Comparison of ENCODE assay signal across 17 mouse cellular contexts in genomic region chr4:150540392-150541094, GRCm38 (mm10).
DNase-seq lines count a peak whose midpoint lies in the region; ATAC-seq lines count a peak whose summit lies in the region.
"Had no signal": no experiment of that assay in that cellular context is flagged by ENCODE, and none has a peak within 500 bp of the region (broad histone marks: within the 10 kb centered on the region; RNA-seq: fewer than 3 reads in every experiment).

No protein-coding gene starts in this region.

- H3K27ac ChIP-seq in forebrain, embryonic 12.5 days = peak overlapping the region; percentile 68
- no peak overlapping the region for H3K27ac ChIP-seq in forebrain, embryonic 10.5 days
- peak overlapping the region; percentile 62 for H3K27ac ChIP-seq in hindbrain, embryonic 12.5 days
- peak overlapping the region; percentile 75 for H3K27ac ChIP-seq in midbrain, embryonic 14.5 days (replicated peaks; ENCODE audit: low read depth, low read length)
- H3K27ac ChIP-seq: embryonic facial prominence, embryonic 12.5 days; heart, embryonic 10.5 days; limb, embryonic 15.5 days; stomach, embryonic 15.5 days had no signal

- no peak overlapping the region for H3K4me3 ChIP-seq in forebrain, embryonic 12.5 days (replicated peaks)
- no peak overlapping the region for H3K4me3 ChIP-seq in forebrain, embryonic 10.5 days
- no peak overlapping the region for H3K4me3 ChIP-seq in hindbrain, embryonic 12.5 days
- no peak overlapping the region for H3K4me3 ChIP-seq in midbrain, embryonic 14.5 days (replicated peaks; ENCODE audit: low read depth, low read length)
- H3K4me3 ChIP-seq: embryonic facial prominence, embryonic 12.5 days; heart, embryonic 10.5 days; limb, embryonic 15.5 days; stomach, embryonic 15.5 days had no signal

- H3K4me1 ChIP-seq in forebrain, embryonic 12.5 days = peaks cover 16% of the 10 kb centered on the region
- peaks cover 14% of the 10 kb centered on the region for H3K4me1 ChIP-seq in forebrain, embryonic 10.5 days
- peaks cover 10% of the 10 kb centered on the region for H3K4me1 ChIP-seq in hindbrain, embryonic 12.5 days
- H3K4me1 ChIP-seq in midbrain, embryonic 14.5 days (ENCODE audit: control insufficient read depth, insufficient read depth, low read length) = peaks cover 11% of the 10 kb centered on the region
- H3K4me1 ChIP-seq: embryonic facial prominence, embryonic 12.5 days; heart, embryonic 10.5 days had no signal

- no peak overlapping the region for H3K4me2 ChIP-seq in forebrain, embryonic 12.5 days
- H3K4me2 ChIP-seq in hindbrain, embryonic 12.5 days (replicated peaks) = no peak overlapping the region
- no peak overlapping the region for H3K4me2 ChIP-seq in midbrain, embryonic 14.5 days (ENCODE audit: low read length)
- H3K4me2 ChIP-seq: embryonic facial prominence, embryonic 12.5 days; limb, embryonic 15.5 days; stomach, embryonic 15.5 days had no signal

- peaks cover 24% of the 10 kb centered on the region for H3K36me3 ChIP-seq in forebrain, embryonic 12.5 days (replicated peaks)
- peaks cover 46% of the 10 kb centered on the region for H3K36me3 ChIP-seq in forebrain, embryonic 10.5 days (replicated peaks)
- H3K36me3 ChIP-seq in hindbrain, embryonic 12.5 days = peaks cover 30% of the 10 kb centered on the region
- peaks cover 2% of the 10 kb centered on the region for H3K36me3 ChIP-seq in midbrain, embryonic 14.5 days (ENCODE audit: control insufficient read depth, insufficient read depth, low read length)
- H3K36me3 ChIP-seq: stomach, embryonic 15.5 days had no signal

- no peak for DNase-seq in forebrain, embryonic 10.5 days (ENCODE audit: extremely low spot score, low spot score)
- peak; percentile 40 for DNase-seq in CD4-positive helper T cell, adult 2 months (ENCODE audit: low read depth, low spot score)
- DNase-seq in midbrain, embryonic 14.5 days = peak; percentile 64
- no peak for DNase-seq in adrenal gland, postnatal 4 days (ENCODE audit: low spot score in 2 of 2)
- no peak for DNase-seq in right cerebral cortex, postnatal 4 days
- DNase-seq: adrenal gland, postnatal 36 days; cerebellum, adult 2 months; kidney, postnatal 14 days; lung, postnatal 14 days had no signal

- ATAC-seq in forebrain, embryonic 12.5 days (ENCODE audit: low FRiP score) = 0 out of 2 replicates have a peak, but pooled peaks have one; percentile 37
- ATAC-seq in hindbrain, embryonic 12.5 days (ENCODE audit: low FRiP score) = peak; percentile 71
- ATAC-seq in midbrain, embryonic 14.5 days (ENCODE audit: low FRiP score, low TSS enrichment) = no peak
- ATAC-seq in megakaryocyte, adult 5-6 weeks (ENCODE audit: poor library complexity, severe bottlenecking) = no peak
- ATAC-seq: Patski had no signal

- H3K9me3 ChIP-seq in forebrain, embryonic 12.5 days = no peaks in the 10 kb centered on the region
- H3K9me3 ChIP-seq in forebrain, embryonic 10.5 days = no peaks in the 10 kb centered on the region
- no peaks in the 10 kb centered on the region for H3K9me3 ChIP-seq in hindbrain, embryonic 12.5 days (replicated peaks)
- H3K9me3 ChIP-seq in midbrain, embryonic 14.5 days (ENCODE audit: control insufficient read depth, low read length) = no peaks in the 10 kb centered on the region
- H3K9me3 ChIP-seq: embryonic facial prominence, embryonic 12.5 days; heart, embryonic 10.5 days; limb, embryonic 15.5 days; stomach, embryonic 15.5 days had no signal

- no peaks in the 10 kb centered on the region for H3K27me3 ChIP-seq in forebrain, embryonic 12.5 days
- no peaks in the 10 kb centered on the region for H3K27me3 ChIP-seq in forebrain, embryonic 10.5 days (ENCODE audit: poor library complexity, severe bottlenecking)
- H3K27me3 ChIP-seq in hindbrain, embryonic 12.5 days = no peaks in the 10 kb centered on the region
- no peaks in the 10 kb centered on the region for H3K27me3 ChIP-seq in midbrain, embryonic 14.5 days (ENCODE audit: control insufficient read depth, insufficient read depth, low read length)
- H3K27me3 ChIP-seq: embryonic facial prominence, embryonic 12.5 days; limb, embryonic 15.5 days; Patski; stomach, embryonic 15.5 days had no signal

- H3K9ac ChIP-seq in forebrain, embryonic 12.5 days = no peak overlapping the region
- H3K9ac ChIP-seq in hindbrain, embryonic 12.5 days = no peak overlapping the region
- H3K9ac ChIP-seq in midbrain, embryonic 14.5 days (replicated peaks; ENCODE audit: low read length) = no peak overlapping the region
- H3K9ac ChIP-seq: embryonic facial prominence, embryonic 12.5 days; limb, embryonic 15.5 days; stomach, embryonic 15.5 days had no signal

- WGBS in forebrain, embryonic 12.5 days = 25% methylated on average over 4 of the region's 5 CpGs
- WGBS in forebrain, embryonic 10.5 days = 61% methylated on average over 5 of the region's 5 CpGs
- 31% methylated on average over 4 of the region's 5 CpGs for WGBS in hindbrain, embryonic 12.5 days
- WGBS in midbrain, embryonic 14.5 days = 12% methylated on average over 5 of the region's 5 CpGs

Comparison
In these comparisons a context has a peak if more than half of its experiments do, and no peak if none do; other contexts are left out.
1. ATAC-seq: peak in forebrain, embryonic 12.5 days (single experiment) and hindbrain, embryonic 12.5 days (single experiment); none in midbrain, embryonic 14.5 days (single experiment) and megakaryocyte, adult 5-6 weeks (single experiment).
2. DNase-seq: peak in CD4-positive helper T cell, adult 2 months (single experiment) and midbrain, embryonic 14.5 days (single experiment); none in forebrain, embryonic 10.5 days (single experiment), adrenal gland, postnatal 4 days (0 of 2) and right cerebral cortex, postnatal 4 days (single experiment).